10 mouse cellular contexts compared by ENCODE assay signal in the genomic region with DNA sequence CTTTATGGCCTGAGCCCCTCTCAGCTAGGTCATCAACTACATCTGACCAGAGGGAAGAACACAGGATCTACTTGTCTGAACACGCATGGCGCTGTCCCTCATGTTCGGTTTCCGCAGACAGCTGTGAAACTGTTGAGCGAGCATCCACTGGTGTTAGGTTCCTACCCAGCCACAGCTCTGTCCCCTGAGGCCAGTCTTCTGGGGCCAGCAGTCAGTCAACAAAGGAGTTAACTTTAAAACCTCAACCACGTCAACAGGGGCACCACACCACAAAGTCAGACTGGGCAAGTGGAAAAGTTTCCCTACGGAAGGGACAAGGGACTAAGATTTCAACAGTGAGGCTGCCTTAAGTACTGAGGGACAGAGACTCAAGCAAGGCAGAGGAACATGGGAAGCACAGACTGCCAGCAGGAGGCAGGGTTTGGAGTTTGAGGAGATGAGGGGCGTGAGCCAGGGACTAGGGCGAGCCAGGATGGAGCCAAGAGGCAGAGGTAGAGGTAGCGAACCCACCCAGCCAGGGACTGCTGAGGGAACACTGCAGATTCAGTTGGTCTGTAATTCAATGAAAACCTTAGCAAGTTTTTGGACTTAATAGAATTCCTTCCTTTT. TPM values are rescaled to one million over a fixed set of nuclear protein-coding genes. Genes with fewer than 3 reads are reported as not detected.
DNase-seq lines count a peak whose midpoint lies in the region; ATAC-seq and TF ChIP-seq lines count a peak whose summit lies in the region.
"Had no signal": no experiment of that assay in that cellular context is flagged by ENCODE, and none has a peak within 500 bp of the region (broad histone marks: within the 10 kb centered on the region; RNA-seq: fewer than 3 reads in every experiment).

No protein-coding gene starts in this region.

- no peak overlapping the region for H3K4me2 ChIP-seq in liver, embryonic 13.5 days
- H3K4me2 ChIP-seq in intestine, postnatal 0 days (replicated peaks; ENCODE audit: low read depth), result no peak overlapping the region
- H3K4me2 ChIP-seq: heart, embryonic 13.5 days; limb, embryonic 15.5 days had no signal

- H3K4me1 ChIP-seq in liver, embryonic 13.5 days (replicated peaks), result peaks cover 92% of the 10 kb centered on the region
- peaks cover 7% of the 10 kb centered on the region for H3K4me1 ChIP-seq in ES-Bruce4 (ENCODE audit: control insufficient read depth, insufficient read depth, low read length)
- H3K4me1 ChIP-seq in intestine, postnatal 0 days (replicated peaks; ENCODE audit: control insufficient read depth, insufficient read depth, low read length), result peaks cover 24% of the 10 kb centered on the region

- H3K36me3 ChIP-seq in liver, embryonic 13.5 days, result no peaks in the 10 kb centered on the region
- no peaks in the 10 kb centered on the region for H3K36me3 ChIP-seq in ES-Bruce4 (ENCODE audit: control insufficient read depth, insufficient read depth, low read length, poor library complexity, severe bottlenecking)
- no peaks in the 10 kb centered on the region for H3K36me3 ChIP-seq in intestine, postnatal 0 days (ENCODE audit: control insufficient read depth, insufficient read depth)
- H3K36me3 ChIP-seq: heart, embryonic 13.5 days; limb, embryonic 15.5 days had no signal

- no peak overlapping the region for H3K4me3 ChIP-seq in liver, embryonic 13.5 days (replicated peaks)
- H3K4me3 ChIP-seq in ES-Bruce4 (ENCODE audit: low read depth, low read length), result no peak overlapping the region
- no peak overlapping the region for H3K4me3 ChIP-seq in intestine, postnatal 0 days (ENCODE audit: low read depth, low read length)
- H3K4me3 ChIP-seq: heart, embryonic 13.5 days; limb, embryonic 15.5 days had no signal

- TF ChIP-seq EP300 in ES-Bruce4 (IDR thresholded peaks at IDR 0.05; ENCODE audit: insufficient read depth, low read depth, low read length), result no peak

- 0 out of 2 replicates have a peak overlapping the region, but pooled peaks have one; percentile 9 for H3K27ac ChIP-seq in liver, embryonic 13.5 days
- H3K27ac ChIP-seq in ES-Bruce4 (ENCODE audit: insufficient read depth, low read length), result no peak overlapping the region
- H3K27ac ChIP-seq in intestine, postnatal 0 days (ENCODE audit: low read depth, low read length), result peak overlapping the region; percentile 73
- H3K27ac ChIP-seq: heart, embryonic 13.5 days had no signal

- intact Hi-C loops in heart, postnatal 25 days (cut with DNase I), result no loop called here

- peak; percentile 18 for TF ChIP-seq CTCF in ES-Bruce4 (IDR thresholded peaks at IDR 0.05; ENCODE audit: low read depth, low read length)
- peak; percentile 57 for TF ChIP-seq CTCF in intestine, postnatal 0 days (IDR thresholded peaks at IDR 0.05; ENCODE audit: low read depth)

- ATAC-seq in liver, embryonic 13.5 days (ENCODE audit: low read depth), result no peak
- ATAC-seq in intestine, postnatal 0 days, result no peak

- no peak for TF ChIP-seq POLR2A in ES-Bruce4 (IDR thresholded peaks at IDR 0.05; ENCODE audit: insufficient read depth, low read length)

- no peaks in the 10 kb centered on the region for H3K27me3 ChIP-seq in liver, embryonic 13.5 days
- H3K27me3 ChIP-seq in ES-Bruce4 (ENCODE audit: control insufficient read depth, insufficient read depth, low read length, poor library complexity, severe bottlenecking), result no peaks in the 10 kb centered on the region
- no peaks in the 10 kb centered on the region for H3K27me3 ChIP-seq in intestine, postnatal 0 days (replicated peaks; ENCODE audit: control insufficient read depth, insufficient read depth, low read length)
- H3K27me3 ChIP-seq: heart, embryonic 13.5 days; limb, embryonic 15.5 days had no signal

- no peak overlapping the region for H3K9ac ChIP-seq in liver, embryonic 13.5 days
- H3K9ac ChIP-seq in ES-Bruce4 (ENCODE audit: low read depth, poor library complexity, severe bottlenecking), result no peak overlapping the region
- H3K9ac ChIP-seq in intestine, postnatal 0 days (ENCODE audit: low read depth, low read length), result no peak overlapping the region
- H3K9ac ChIP-seq: limb, embryonic 15.5 days had no signal

- DNase-seq in heart, adult 11 months, result peak; percentile 83
- no peak for DNase-seq in heart, postnatal 25 days (ENCODE audit: low spot score)
- no peak for DNase-seq in liver, embryonic 13.5 days
- DNase-seq in liver, result no peak
- DNase-seq in left cerebral cortex, adult 9 months (ENCODE audit: low spot score in 2 of 2), result no peak
- no peak for DNase-seq in urinary bladder, adult 18-20 months (ENCODE audit: low spot score in 2 of 2)

- WGBS in liver, embryonic 13.5 days (ENCODE audit: insufficient replicate concordance), result 82% methylated on average over 10 of the region's 10 CpGs
- WGBS in intestine, postnatal 0 days, result 72% methylated on average over 10 of the region's 10 CpGs

- no peaks in the 10 kb centered on the region for H3K9me3 ChIP-seq in liver, embryonic 13.5 days (replicated peaks)
- H3K9me3 ChIP-seq in ES-Bruce4 (replicated peaks; ENCODE audit: control insufficient read depth, insufficient read depth, low read length, poor library complexity, severe bottlenecking), result no peaks in the 10 kb centered on the region
- H3K9me3 ChIP-seq in intestine, postnatal 0 days (ENCODE audit: control insufficient read depth), result no peaks in the 10 kb centered on the region
- H3K9me3 ChIP-seq: heart, embryonic 13.5 days; limb, embryonic 15.5 days had no signal

RNA-seq across cellular contexts. Expression of a gene that starts 7.0 kb away (rescaled TPM):
- 10 to 100 TPM; 27.9 to 33.0 TPM for total RNA-seq in heart, postnatal 25 days (2021)
- polyA plus RNA-seq in liver, embryonic 13.5 days (2015; fragmentation: Nextera tagmentation; extraction: Ambion mirVana), result 11.1 and 14.5 TPM in 2 replicates
- 32.4 and 34.5 TPM in 2 replicates for polyA plus RNA-seq in ES-Bruce4 (2011; ENCODE audit: insufficient read depth, insufficient read length, low read depth, missing spikeins)
- 11.8 and 14.6 TPM in 2 replicates for polyA plus RNA-seq in intestine, postnatal 0 days (2015; fragmentation: Nextera tagmentation; extraction: Ambion mirVana)
